Mouse (Mus musculus): ENCODE results near the gene Eif4e.

DNA sequence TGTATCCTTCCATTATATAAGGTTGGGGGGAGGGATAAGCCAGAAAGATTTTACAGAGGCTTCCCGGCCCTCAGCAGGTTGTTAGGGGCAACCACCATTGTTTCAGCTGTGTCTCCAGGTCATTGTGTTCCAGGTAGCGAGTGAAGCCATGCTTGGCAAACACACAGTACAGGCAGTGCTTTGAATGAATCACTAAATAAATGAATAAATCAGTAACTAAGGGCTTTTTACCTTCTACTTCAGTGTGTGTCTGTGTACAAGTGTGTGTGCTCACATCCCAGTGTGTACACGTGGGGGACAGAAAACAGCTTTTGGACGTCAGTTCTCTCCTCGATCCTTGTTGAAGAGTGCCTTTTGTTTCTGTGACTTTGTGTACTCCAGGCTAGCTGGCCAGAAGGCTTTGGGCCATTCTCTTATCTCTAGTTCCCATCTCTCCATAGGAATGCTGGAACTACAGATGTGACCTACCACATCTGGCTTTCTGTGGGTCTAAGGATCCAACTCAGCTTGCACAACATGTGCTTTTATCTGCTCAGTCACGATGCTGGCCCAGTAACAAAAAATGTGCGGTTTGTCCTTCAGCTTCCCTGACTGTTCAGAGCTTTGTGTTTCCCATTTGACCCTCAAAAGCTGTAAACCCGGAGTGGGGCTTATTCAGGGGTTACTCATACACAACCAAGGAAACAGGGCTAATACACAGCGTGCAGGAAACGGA lies 10.2 kb upstream of the Eif4e start:
- TF ChIP-seq CTCF (IDR thresholded peaks at IDR 0.05; ENCODE audit: extremely low read depth, insufficient read length, insufficient replicate concordance, low read depth, low read length) (no peak), POLR2A (IDR thresholded peaks at IDR 0.05; ENCODE audit: low read depth, low read length) (no peak)

Data from small intestine, adult 2 months (tissue).